Mouse (Mus musculus): ENCODE results near the gene Satb2.

DNA sequence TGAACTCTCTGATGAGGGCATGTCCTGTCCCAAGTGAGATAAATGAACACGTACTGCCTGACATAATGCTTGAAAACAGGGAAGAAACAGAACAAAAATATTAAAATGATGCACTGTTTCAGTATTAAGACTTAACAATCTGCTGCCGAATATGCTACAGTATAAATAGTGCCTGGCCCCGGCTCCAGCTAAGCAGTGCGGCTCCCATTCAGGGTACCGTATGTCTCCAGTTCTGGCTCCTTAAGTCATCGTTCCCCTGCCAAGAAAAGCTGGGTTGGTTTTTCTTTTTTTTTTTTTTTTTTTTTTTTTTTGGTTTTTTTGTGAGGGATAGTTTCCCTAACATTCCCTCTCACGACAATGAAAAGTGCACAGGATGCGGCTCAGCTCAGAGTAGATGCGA is 78.3 kb downstream of the Satb2 start:
- TF ChIP-seq MAX (IDR thresholded peaks at IDR 0.05; ENCODE audit: low read length) (no peak), NELFE (IDR thresholded peaks at IDR 0.05; ENCODE audit: low read depth, low read length) (no peak), CTCF (IDR thresholded peaks at IDR 0.05 in 2 of 3, conservative IDR thresholded peaks at IDR 0.05 in 1 of 3; ENCODE audit: control insufficient read depth in 1 of 3, insufficient read depth in 1 of 3, low read depth in 2 of 3, low read length in 3 of 3, poor library complexity in 1 of 3, severe bottlenecking in 1 of 3) (no peak), POLR2A (IDR thresholded peaks at IDR 0.05; ENCODE audit: control insufficient read depth in 1 of 2, insufficient read depth in 1 of 2, low read depth in 1 of 2, low read length in 2 of 2, poor library complexity in 1 of 2) (no peak)

Data from MEL (cell line).